Mouse (Mus musculus): ENCODE data around the gene Ubn1.

The Ubn1 gene

GRCm38 (mm10) chr16:5071974-5072373 is 22.1 kb downstream of the Ubn1 start:
- no peak for DNase-seq (ENCODE audit: low spot score)

- peak; percentile 42 for DNase-seq (ENCODE audit: low spot score)
Measured at GRCm38 (mm10) chr16:5074341-5074740, 24.5 kb downstream of the Ubn1 start.

- DNase-seq (ENCODE audit: low spot score), result no peak
Measured at GRCm38 (mm10) chr16:5085196-5085595, 35.3 kb downstream of the Ubn1 start.

- DNase-seq (ENCODE audit: low spot score), result no peak
Measured at GRCm38 (mm10) chr16:5086179-5086578, 36.3 kb downstream of the Ubn1 start.

- DNase-seq (ENCODE audit: low spot score), result no peak
Measured at GRCm38 (mm10) chr16:5089021-5089420, 39.2 kb downstream of the Ubn1 start.

- no peak for DNase-seq (ENCODE audit: low spot score)
Measured at GRCm38 (mm10) chr16:5093285-5093684, 43.4 kb downstream of the Ubn1 start.

- no peak for DNase-seq (ENCODE audit: low spot score)
Measured at GRCm38 (mm10) chr16:5096504-5096903, 46.6 kb downstream of the Ubn1 start.

- DNase-seq (ENCODE audit: low spot score), result no peak
Measured at GRCm38 (mm10) chr16:5101000-5101399, 51.1 kb downstream of the Ubn1 start.

- DNase-seq (ENCODE audit: low spot score), result no peak
Measured at GRCm38 (mm10) chr16:5109877-5110276, 60.0 kb downstream of the Ubn1 start.

GRCm38 (mm10) chr16:5111021-5111420 is 61.2 kb downstream of the Ubn1 start:
- no peak for DNase-seq (ENCODE audit: low spot score)

- DNase-seq (ENCODE audit: low spot score), result no peak
Measured at GRCm38 (mm10) chr16:5113002-5113550, 63.2 kb downstream of the Ubn1 start.

GRCm38 (mm10) chr16:5113582-5113981 is 63.7 kb downstream of the Ubn1 start:
- no peak for DNase-seq (ENCODE audit: low spot score)

GRCm38 (mm10) chr16:5119385-5119784 is 69.5 kb downstream of the Ubn1 start:
- DNase-seq (ENCODE audit: low spot score), result no peak

GRCm38 (mm10) chr16:5119845-5120244 is 70.0 kb downstream of the Ubn1 start:
- no peak for DNase-seq (ENCODE audit: low spot score)

- no peak for DNase-seq (ENCODE audit: low spot score)
Measured at GRCm38 (mm10) chr16:5123476-5123875, 73.6 kb downstream of the Ubn1 start.

GRCm38 (mm10) chr16:5130196-5130595 is 80.3 kb downstream of the Ubn1 start:
- DNase-seq (ENCODE audit: low spot score), result no peak

GRCm38 (mm10) chr16:5130766-5131165 is 80.9 kb downstream of the Ubn1 start:
- DNase-seq (ENCODE audit: low spot score), result peak; percentile 28

- DNase-seq (ENCODE audit: low spot score), result no peak
Measured at GRCm38 (mm10) chr16:5131251-5131922, 81.5 kb downstream of the Ubn1 start.

- peak; percentile 46 for DNase-seq (ENCODE audit: low spot score)
Measured at GRCm38 (mm10) chr16:5132401-5132801, 82.5 kb downstream of the Ubn1 start, which contains the start of gene Ppl. Gene Ppl, minus strand, starts transcription at chr16:5132421.

- peak; percentile 77 for DNase-seq (ENCODE audit: low spot score)
Measured at GRCm38 (mm10) chr16:5134623-5135330, 84.9 kb downstream of the Ubn1 start.

- no peak for DNase-seq (ENCODE audit: low spot score)
Measured at GRCm38 (mm10) chr16:5135551-5136261, 85.8 kb downstream of the Ubn1 start.

Data from MN1 (cell line).